In genomic region chr2:31245491-31246141, GRCm38 (mm10) we compare ENCODE assay signal across 8 mouse cellular contexts. TPM values are rescaled to one million over a fixed set of nuclear protein-coding genes. Genes with fewer than 3 reads are reported as not detected.
A peak's percentile ranks its signal among the peaks of the same experiment; 100 is the strongest.
DNase-seq lines count a peak whose midpoint lies in the region; ATAC-seq and TF ChIP-seq lines count a peak whose summit lies in the region.

Ncs1 (plus strand) TSS chr2:31245823.

- H3K9ac ChIP-seq in MEL (ENCODE audit: control insufficient read depth, low read depth, low read length, poor library complexity, severe bottlenecking), result peak within 1 kb of the TSS; percentile 90
- H3K9ac ChIP-seq in neural tube, embryonic 15.5 days (replicated peaks), result peak within 1 kb of the TSS; percentile 99

- no peaks in the 10 kb centered on the region for H3K27me3 ChIP-seq in MEL (ENCODE audit: control insufficient read depth in 1 of 2, insufficient read depth in 2 of 2, low read length in 2 of 2)
- no peaks in the 10 kb centered on the region for H3K27me3 ChIP-seq in cerebellum, adult 2 months (ENCODE audit: control insufficient read depth, insufficient read depth, low read length)
- peaks cover 3% of the 10 kb centered on the region; the same call in 1 of the 2 replicates for H3K27me3 ChIP-seq in neural tube, embryonic 15.5 days (replicated peaks)

- TF ChIP-seq POLR2A in MEL (IDR thresholded peaks at IDR 0.05; ENCODE audit: control insufficient read depth in 1 of 2, insufficient read depth in 1 of 2, low read depth in 1 of 2, low read length in 2 of 2, poor library complexity in 1 of 2), result no peak; a peak in 1 of 4 replicates
- peak; percentile 39; the same call in 1 of the 2 replicates for TF ChIP-seq POLR2A in cerebellum, adult 2 months (IDR thresholded peaks at IDR 0.05; ENCODE audit: borderline replicate concordance, insufficient read depth, low read length)

- no peak for TF ChIP-seq CTCF in MEL (IDR thresholded peaks at IDR 0.05 in 2 of 3, conservative IDR thresholded peaks at IDR 0.05 in 1 of 3; ENCODE audit: control insufficient read depth in 1 of 3, insufficient read depth in 1 of 3, low read depth in 2 of 3, low read length in 3 of 3, poor library complexity in 1 of 3, severe bottlenecking in 1 of 3)
- TF ChIP-seq CTCF in cerebellum, adult 2 months (IDR thresholded peaks at IDR 0.05; ENCODE audit: borderline replicate concordance, insufficient read depth, low read depth, low read length), result no peak
- peak; percentile 38; the same call in 1 of the 2 replicates for TF ChIP-seq CTCF in layer of hippocampus, adult 2 months (conservative IDR thresholded peaks at IDR 0.05)

- no peaks in the 10 kb centered on the region for H3K9me3 ChIP-seq in MEL (replicated peaks; ENCODE audit: insufficient read depth, low read length)
- H3K9me3 ChIP-seq in neural tube, embryonic 15.5 days (replicated peaks), result no peaks in the 10 kb centered on the region

- peak within 1 kb of the TSS; percentile 84 for H3K4me2 ChIP-seq in neural tube, embryonic 15.5 days

- under 1% methylated on average over 84 of the region's 89 CpGs for WGBS in cerebellum, adult 2 months
- 0% methylated on average over 63 of the region's 89 CpGs for WGBS in neural tube, embryonic 15.5 days

- H3K79me2 ChIP-seq in MEL (ENCODE audit: control insufficient read depth, insufficient read depth, low read length, poor library complexity), result peaks cover 8% of the 10 kb centered on the region

- no peak for TF ChIP-seq RAD21 in MEL (IDR thresholded peaks at IDR 0.05; ENCODE audit: low read depth, low read length)

- no peak for TF ChIP-seq EP300 in MEL (IDR thresholded peaks at IDR 0.05; ENCODE audit: low read depth in 1 of 2, low read length in 2 of 2)

- peak; percentile 87 for ATAC-seq in frontal cortex, adult (ENCODE audit: low TSS enrichment)
- peak; percentile 91 for ATAC-seq in neural tube, embryonic 15.5 days (ENCODE audit: low FRiP score)

- peaks cover 3 to 11% of the 10 kb centered on the region in 2 experiments; a peak in 2 of 4 replicates for H3K4me1 ChIP-seq in MEL (ENCODE audit: control insufficient read depth in 1 of 2, insufficient read depth in 2 of 2, low read length in 2 of 2)
- peaks cover 23% of the 10 kb centered on the region for H3K4me1 ChIP-seq in cerebellum, adult 2 months (ENCODE audit: control insufficient read depth, insufficient read depth, low read length)
- H3K4me1 ChIP-seq in neural tube, embryonic 15.5 days, result peaks cover 60% of the 10 kb centered on the region

- H3K27ac ChIP-seq in MEL (ENCODE audit: control insufficient read depth, low read depth, low read length), result no peak within 1 kb of the TSS
- peak within 1 kb of the TSS; percentile 62 for H3K27ac ChIP-seq in cerebellum, adult 2 months (ENCODE audit: insufficient read depth, low read length)
- H3K27ac ChIP-seq in layer of hippocampus, adult 2 months, result peak within 1 kb of the TSS; percentile 95
- H3K27ac ChIP-seq in neural tube, embryonic 15.5 days (replicated peaks), result peak within 1 kb of the TSS; percentile 87

- peak; percentile 71 for DNase-seq in MEL (ENCODE audit: low read depth, low spot score)
- DNase-seq in cerebellum, adult 2 months, result peak; percentile 88 to 89
- peak; percentile 83 for DNase-seq in heart, postnatal 4 days
- peak; percentile 87 to 92 for DNase-seq in layer of hippocampus, adult 2 months (ENCODE audit: low spot score in 2 of 2)
- peak; percentile 52 to 63 for DNase-seq in lung, adult 18-20 months
- peak; percentile 57 for DNase-seq in urinary bladder, postnatal 25 days (ENCODE audit: low spot score)

- peak within 1 kb of the TSS; percentile 52 to 77 for H3K4me3 ChIP-seq in MEL (ENCODE audit: control insufficient read depth in 1 of 2, insufficient read depth in 1 of 2, low read depth in 2 of 2, low read length in 2 of 2)
- H3K4me3 ChIP-seq in cerebellum, adult 2 months (replicated peaks; ENCODE audit: insufficient read depth, low read depth, low read length), result peak within 1 kb of the TSS; percentile 91
- H3K4me3 ChIP-seq in layer of hippocampus, adult 2 months, result peak within 1 kb of the TSS; percentile 87
- H3K4me3 ChIP-seq in neural tube, embryonic 15.5 days (replicated peaks), result peak within 1 kb of the TSS; percentile 88

- peaks cover 0 to 4% of the 10 kb centered on the region in 2 experiments; a peak in 1 of 4 replicates for H3K36me3 ChIP-seq in MEL (ENCODE audit: control insufficient read depth in 1 of 2, insufficient read depth in 2 of 2, low read length in 2 of 2)
- H3K36me3 ChIP-seq in neural tube, embryonic 15.5 days, result 0 out of 2 replicates have a peak, but pooled peaks cover 3% of the 10 kb centered on the region

TF ChIP-seq in MEL, 35 proteins besides CTCF, POLR2A, EP300 and RAD21:
- no peak for TF ChIP-seq JUND (IDR thresholded peaks at IDR 0.05; ENCODE audit: low read depth, low read length)
- no peak for TF ChIP-seq ELF1 (IDR thresholded peaks at IDR 0.05; ENCODE audit: low read depth, low read length)
- no peak for TF ChIP-seq E2F4 (IDR thresholded peaks at IDR 0.05; ENCODE audit: borderline replicate concordance, low read depth, low read length)
- no peak for TF ChIP-seq MYB (IDR thresholded peaks at IDR 0.05; ENCODE audit: low read depth, low read length)
- no peak for TF ChIP-seq USF2 (IDR thresholded peaks at IDR 0.05; ENCODE audit: borderline replicate concordance in 1 of 2, insufficient read depth in 1 of 2, low read depth in 1 of 2, low read length in 2 of 2)
- TF ChIP-seq MAFK (IDR thresholded peaks at IDR 0.05; ENCODE audit: borderline replicate concordance, low read depth, low read length), result no peak
- no peak for TF ChIP-seq SMC3 (IDR thresholded peaks at IDR 0.05; ENCODE audit: low read depth, low read length)
- TF ChIP-seq TBP (IDR thresholded peaks at IDR 0.05; ENCODE audit: low read depth, low read length), result no peak
- no peak for TF ChIP-seq HCFC1 (IDR thresholded peaks at IDR 0.05; ENCODE audit: low read depth, low read length)
- TF ChIP-seq ETS1 (IDR thresholded peaks at IDR 0.05; ENCODE audit: low read depth, low read length), result no peak
- TF ChIP-seq UBTF (IDR thresholded peaks at IDR 0.05; ENCODE audit: borderline replicate concordance, insufficient read depth, low read depth, low read length), result peak; percentile 87; the same call in 1 of the 2 replicates
- TF ChIP-seq MAZ (IDR thresholded peaks at IDR 0.05; ENCODE audit: low read depth, low read length), result peak; percentile 63; the same call in 1 of the 2 replicates
- TF ChIP-seq GATA1 (IDR thresholded peaks at IDR 0.05; ENCODE audit: low read depth, low read length), result no peak
- no peak for TF ChIP-seq POLR2AphosphoS2 (IDR thresholded peaks at IDR 0.05; ENCODE audit: low read length)
- peak; percentile 54 for TF ChIP-seq NRF1 (IDR thresholded peaks at IDR 0.05; ENCODE audit: insufficient read depth, low read depth, low read length, poor library complexity, severe bottlenecking)
- no peak for TF ChIP-seq TCF12 (IDR thresholded peaks at IDR 0.05; ENCODE audit: low read depth, low read length)
- TF ChIP-seq MXI1 (IDR thresholded peaks at IDR 0.05; ENCODE audit: low read depth, low read length), result peak; percentile 40; the same call in 1 of the 2 replicates
- TF ChIP-seq BHLHE40 (IDR thresholded peaks at IDR 0.05; ENCODE audit: borderline replicate concordance, low read depth, low read length), result no peak
- TF ChIP-seq KAT2A (conservative IDR thresholded peaks at IDR 0.05; ENCODE audit: low read depth, low read length), result no peak
- no peak for TF ChIP-seq MEF2A (IDR thresholded peaks at IDR 0.05; ENCODE audit: extremely low read depth, insufficient replicate concordance, low read depth, low read length, poor library complexity, severe bottlenecking)
- no peak for TF ChIP-seq USF1 (IDR thresholded peaks at IDR 0.05; ENCODE audit: low read depth, low read length)
- TF ChIP-seq GABPA (IDR thresholded peaks at IDR 0.05; ENCODE audit: low read depth, low read length), result no peak
- no peak for TF ChIP-seq TAL1 (IDR thresholded peaks at IDR 0.05; ENCODE audit: low read length)
- TF ChIP-seq POLR2AphosphoS5 (IDR thresholded peaks at IDR 0.05; ENCODE audit: borderline replicate concordance, low read depth, low read length), result no peak
- TF ChIP-seq NELFE (IDR thresholded peaks at IDR 0.05; ENCODE audit: low read depth, low read length), result peak; percentile 28; the same call in 1 of the 2 replicates
- TF ChIP-seq RCOR1 (IDR thresholded peaks at IDR 0.05; ENCODE audit: low read depth, low read length), result no peak
- TF ChIP-seq SIN3A (IDR thresholded peaks at IDR 0.05; ENCODE audit: low read length), result no peak; the same call in 1 of the 2 replicates
- TF ChIP-seq MAX (IDR thresholded peaks at IDR 0.05; ENCODE audit: low read length), result peak; percentile 69; the same call in 1 of the 2 replicates
- no peak for TF ChIP-seq MYC (IDR thresholded peaks at IDR 0.05; ENCODE audit: low read depth, low read length)
- no peak for TF ChIP-seq CHD2 (IDR thresholded peaks at IDR 0.05; ENCODE audit: low read length)
- TF ChIP-seq ZC3H11A (IDR thresholded peaks at IDR 0.05; ENCODE audit: low read depth, low read length), result no peak
- TF ChIP-seq ZMIZ1 (IDR thresholded peaks at IDR 0.05; ENCODE audit: low read depth, low read length), result no peak

RNA-seq across cellular contexts. Expression of gene Ncs1, which starts in this region (rescaled TPM):
- total RNA-seq in MEL (2012; rRNA removed), result 10.5 and 14.5 TPM in 2 replicates
- 10 to 100 TPM in 1 of 2 experiments, not detected in 1; 17.6 TPM for polyA plus RNA-seq in MEL (2012; ENCODE audit: insufficient read depth in 1 of 2, insufficient read length in 2 of 2, low read depth in 1 of 2, low replicate concordance in 2 of 2, missing spikeins in 1 of 2)
- polyA plus RNA-seq in cerebellum, adult 2 months (2012; rRNA removed), result 118 and 126 TPM in 2 replicates
- total RNA-seq in heart, postnatal 4 days (2021), result 10 to 100 TPM; 23.8 to 34.2 TPM
- total RNA-seq in layer of hippocampus, adult 2 months (2021), result 100 to 1,000 TPM; 285 to 294 TPM
- 145 and 179 TPM in 2 replicates for polyA plus RNA-seq in neural tube, embryonic 15.5 days (2015; fragmentation: Nextera tagmentation; extraction: Ambion mirVana)

Comparison
In these comparisons a context has a peak if more than half of its experiments do, and no peak if none do; other contexts are left out.
1. RNA of gene Ncs1 (total RNA-seq): 285 to 294 TPM in layer of hippocampus, adult 2 months; 23.8 to 34.2 TPM in heart, postnatal 4 days and 10.5 to 14.5 TPM in MEL; every median in the first group is over 4 times any median in the second.
2. Peak in every context shown above with its lines, with median percentiles within 50 percentile points of each other: DNase-seq and H3K4me3 ChIP-seq.